Mouse (Mus musculus): ENCODE data around the gene Cldn34b2. TPM values are rescaled to one million over a fixed set of nuclear protein-coding genes. Genes with fewer than 3 reads are reported as not detected.
"Not testable (repeated sequence)": the region's sequence is repeated elsewhere in the genome, so short reads cannot be mapped to it uniquely, and the experiment has no call there.

The Cldn34b2 gene
- not detected for total RNA-seq (2021)
- long read RNA-seq, experiment 1: 0 reads
- long read RNA-seq, experiment 2: 0 reads

DNA sequence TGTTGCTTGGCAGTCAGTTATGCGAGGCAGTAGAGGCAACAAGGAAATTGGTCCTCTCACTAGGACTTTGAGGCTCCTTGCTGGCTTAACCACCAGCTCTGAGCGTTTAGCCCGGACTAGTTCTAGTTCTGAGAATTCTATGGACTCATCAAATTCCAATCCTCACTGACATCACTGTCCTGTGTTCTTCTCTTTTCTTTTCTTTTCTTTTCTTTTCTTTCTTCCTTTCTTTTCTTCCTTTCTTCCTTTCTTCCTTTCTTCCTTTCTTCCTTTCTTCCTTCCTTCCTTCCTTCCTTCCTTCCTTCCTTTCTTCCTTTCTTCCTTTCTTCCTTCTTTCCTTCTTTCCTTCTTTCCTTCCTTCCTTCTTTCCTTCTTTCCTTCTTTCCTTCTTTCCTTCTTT, at the start of gene Cldn34b2:
Gene Cldn34b2 (minus strand): TSS at position 101 of the 400 bp plus-strand sequence.
- not testable (repeated sequence) for DNase-seq (ENCODE audit: low spot score)

DNA sequence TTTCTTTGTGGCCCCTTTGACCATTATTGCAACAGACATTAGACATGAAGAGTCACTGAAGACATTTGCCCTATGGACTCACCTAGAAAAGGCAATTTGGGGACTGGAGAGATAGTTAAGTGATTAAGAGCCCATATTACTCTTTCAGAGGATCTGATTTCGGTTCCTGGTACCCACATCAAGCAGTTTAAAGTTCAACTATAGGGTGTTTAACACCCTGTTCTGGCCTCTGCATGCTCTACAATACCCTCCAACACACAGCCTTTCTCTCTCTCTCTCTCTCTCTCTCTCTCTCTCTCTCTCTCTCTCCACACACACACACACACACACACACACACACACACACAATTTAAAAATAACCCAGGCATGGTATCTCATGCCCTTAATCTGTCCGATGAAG, 49.4 kb upstream of the Cldn34b2 start:
- DNase-seq (ENCODE audit: low spot score): no peak

DNA sequence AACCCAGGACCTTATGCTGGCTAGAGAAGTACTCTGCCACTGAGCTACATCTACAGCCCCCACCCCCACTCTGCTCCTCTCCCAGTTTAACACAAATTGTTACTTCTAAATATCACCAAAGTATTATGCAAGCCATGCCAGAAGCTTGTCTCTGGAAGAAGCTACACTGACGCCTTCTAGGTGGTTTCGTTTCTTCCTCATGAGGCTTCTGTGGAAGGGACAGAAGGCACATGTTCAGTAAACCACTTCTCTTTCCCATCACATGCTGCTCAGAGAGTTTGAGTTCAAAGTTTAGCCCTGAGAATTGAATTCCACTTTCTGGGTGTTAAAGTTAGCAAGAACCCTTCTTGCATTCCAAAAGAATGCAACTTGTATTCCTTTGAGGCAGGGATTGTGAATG, 49.0 kb upstream of the Cldn34b2 start:
- no peak for DNase-seq (ENCODE audit: low spot score)

DNA sequence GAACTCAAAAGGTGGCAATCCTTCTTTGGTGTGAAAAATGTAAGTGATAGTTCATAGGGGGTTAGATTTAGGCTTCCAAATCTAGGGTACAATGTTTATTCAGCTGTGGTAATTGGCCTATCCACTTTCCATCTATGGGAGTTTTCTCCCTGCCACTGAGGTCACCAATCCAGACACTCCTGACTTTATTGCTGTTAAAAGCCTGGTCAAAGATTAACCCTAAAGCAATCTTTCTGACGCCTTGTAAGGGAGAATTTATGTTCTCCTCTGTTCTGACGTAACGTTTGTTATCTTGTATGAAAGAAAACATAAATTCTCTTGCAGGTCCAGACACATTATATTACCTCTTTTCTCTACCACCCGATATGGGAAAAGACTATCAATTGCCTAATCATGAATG, 47.4 kb upstream of the Cldn34b2 start:
- no peak for DNase-seq (ENCODE audit: low spot score)

DNA sequence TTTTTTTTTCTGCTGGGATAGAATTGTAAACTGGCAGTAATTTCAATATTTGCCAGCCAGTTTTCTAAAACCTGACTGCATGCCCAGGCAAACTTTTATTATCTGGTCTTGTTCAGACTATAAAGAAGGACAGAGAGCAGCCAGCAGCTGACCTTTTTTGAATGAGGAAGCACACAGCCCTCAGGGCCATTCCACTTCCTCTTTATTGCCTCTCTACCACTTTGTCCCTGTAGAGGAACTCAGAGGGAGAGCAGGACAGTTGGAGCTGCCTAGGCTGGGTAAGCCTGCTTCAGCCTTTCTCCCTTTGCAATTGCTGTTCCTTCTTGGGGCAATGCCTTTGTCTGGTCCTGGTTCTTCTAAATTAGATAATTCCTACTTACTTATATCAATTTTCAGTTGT, 44.1 kb upstream of the Cldn34b2 start:
- DNase-seq (ENCODE audit: low spot score): no peak

DNA sequence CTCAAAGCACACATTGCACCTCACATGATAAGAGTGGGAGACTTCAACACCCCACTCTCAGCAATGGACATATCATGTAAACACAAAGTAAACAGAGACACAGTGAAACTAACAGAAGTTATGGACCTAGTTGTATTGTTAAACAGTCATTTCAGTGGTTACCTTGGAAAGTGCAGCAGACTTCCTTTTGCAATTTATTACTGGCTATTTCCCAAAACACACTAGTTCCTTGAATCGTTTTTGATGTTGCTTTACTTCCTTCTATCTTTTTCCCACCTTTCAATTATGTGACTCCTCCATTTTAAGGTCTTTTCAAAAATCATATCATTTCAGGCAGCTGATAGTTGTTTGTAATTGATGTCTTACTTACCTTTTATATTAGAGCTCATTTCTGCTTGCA, 43.5 kb upstream of the Cldn34b2 start:
- no peak for DNase-seq (ENCODE audit: low spot score)

DNA sequence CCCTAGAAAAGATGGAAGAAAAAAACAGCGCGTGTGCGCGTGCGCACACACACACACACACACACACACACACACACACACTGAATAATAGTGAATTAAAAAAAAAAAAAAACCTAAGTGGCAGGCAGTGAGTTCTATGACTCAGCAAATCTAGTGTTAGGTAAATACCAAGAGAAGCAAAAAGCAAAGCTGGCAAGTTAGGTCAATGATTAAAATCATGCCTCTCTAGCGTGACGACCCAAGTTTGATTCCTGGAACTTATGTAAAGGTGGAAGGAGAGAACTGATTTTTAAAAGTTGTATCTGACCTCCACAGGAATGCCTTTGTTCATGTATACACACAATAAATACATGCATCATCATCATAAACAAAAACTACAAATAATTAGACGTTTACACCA, 41.7 kb upstream of the Cldn34b2 start:
- no peak for DNase-seq (ENCODE audit: low spot score)

DNA sequence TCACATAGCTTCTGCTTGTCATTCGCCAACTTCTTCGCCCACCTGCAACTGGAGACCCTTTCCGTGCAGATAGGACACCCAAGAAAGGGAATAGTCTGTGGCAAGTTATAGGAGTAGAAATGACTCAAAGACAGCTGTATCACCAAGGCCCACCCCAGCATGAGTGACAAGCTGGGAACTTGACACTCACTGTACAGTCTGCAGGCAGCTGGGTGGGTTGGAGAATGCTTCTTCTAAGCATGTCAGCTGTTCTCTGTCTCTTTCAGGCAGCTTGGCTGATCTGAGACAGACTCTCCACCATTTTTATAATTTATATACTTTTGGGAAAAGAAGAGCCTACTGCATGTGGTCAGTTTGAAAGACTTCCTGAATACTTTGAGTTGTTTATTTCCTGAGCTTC, 39.5 kb upstream of the Cldn34b2 start:
- no peak for DNase-seq (ENCODE audit: low spot score)

DNA sequence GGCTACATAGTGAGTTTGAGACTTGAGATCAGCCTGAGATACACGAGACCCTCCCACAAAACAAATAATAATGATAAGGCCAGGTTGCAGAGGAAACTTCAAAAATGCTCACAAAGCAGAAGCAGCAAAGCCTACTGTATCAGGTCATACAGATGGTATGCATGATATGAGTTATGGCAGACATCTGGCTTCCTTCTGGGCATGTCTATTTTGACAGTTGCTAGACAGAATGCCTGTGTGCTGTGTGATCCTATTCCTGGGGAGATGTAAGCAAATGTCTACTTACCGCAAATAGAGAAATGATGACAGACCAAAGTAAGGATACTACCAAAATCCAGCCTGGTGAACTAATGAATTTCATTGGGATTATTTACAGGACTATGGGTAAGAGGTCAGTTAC, 38.1 kb upstream of the Cldn34b2 start:
- no peak for DNase-seq (ENCODE audit: low spot score)

DNA sequence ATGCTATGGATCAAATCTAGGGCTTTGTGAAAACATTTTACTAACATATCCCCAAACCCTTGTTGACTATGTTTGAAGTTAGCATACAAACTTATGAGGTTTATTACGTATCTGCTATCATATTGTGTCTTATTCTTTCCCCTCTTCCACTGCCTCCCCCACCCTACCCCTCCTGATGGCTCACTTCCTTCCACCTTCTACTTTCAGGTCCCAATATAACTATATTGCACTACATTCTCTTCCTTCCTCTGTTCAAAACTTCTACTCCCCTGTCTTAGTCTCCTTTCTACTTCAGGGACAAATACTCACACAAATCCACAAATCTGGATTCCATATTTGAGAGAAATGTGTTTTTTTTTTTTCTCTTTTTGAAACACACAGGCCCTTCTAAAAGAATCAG, 35.3 kb upstream of the Cldn34b2 start:
- DNase-seq (ENCODE audit: low spot score): no peak

DNA sequence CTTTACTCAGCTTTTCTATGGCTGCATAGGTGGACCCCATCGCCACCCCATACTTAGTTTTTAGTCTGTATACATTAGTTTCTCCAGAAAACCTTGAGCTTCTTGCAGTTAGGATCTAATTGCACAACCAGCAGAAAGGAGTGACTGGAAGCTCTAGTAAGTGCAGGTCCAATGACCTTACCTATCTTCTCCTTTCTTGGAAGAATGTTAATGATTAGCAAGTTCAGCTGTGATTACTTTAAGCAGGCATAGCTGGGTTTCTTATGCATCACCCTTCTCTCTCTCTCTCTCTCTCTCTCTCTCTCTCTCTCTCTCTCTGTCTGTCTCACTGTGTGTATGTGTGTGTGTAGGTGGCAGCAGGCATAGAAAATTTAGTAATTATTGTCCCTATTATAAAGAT, 23.7 kb upstream of the Cldn34b2 start:
- DNase-seq (ENCODE audit: low spot score): no peak

DNA sequence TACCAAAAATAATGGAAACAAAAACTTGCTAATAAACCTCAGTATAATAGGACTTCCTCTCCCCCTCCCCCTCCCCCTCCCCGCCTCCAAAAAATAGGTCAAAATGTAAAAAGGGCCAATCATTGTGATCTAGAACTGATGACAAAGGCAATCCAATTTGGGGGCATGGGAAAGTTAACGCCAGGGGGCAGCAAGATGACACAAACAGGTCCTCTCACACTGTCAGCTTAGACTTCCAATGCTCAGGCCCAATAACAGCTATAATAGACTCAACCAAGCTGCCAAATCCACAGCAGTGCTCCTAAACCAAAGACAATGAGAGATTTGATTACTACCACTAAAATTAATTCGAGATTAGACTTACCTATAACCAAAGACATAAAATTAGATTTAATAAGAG, 16.5 kb upstream of the Cldn34b2 start:
- peak; percentile 52 for DNase-seq (ENCODE audit: low spot score)

DNA sequence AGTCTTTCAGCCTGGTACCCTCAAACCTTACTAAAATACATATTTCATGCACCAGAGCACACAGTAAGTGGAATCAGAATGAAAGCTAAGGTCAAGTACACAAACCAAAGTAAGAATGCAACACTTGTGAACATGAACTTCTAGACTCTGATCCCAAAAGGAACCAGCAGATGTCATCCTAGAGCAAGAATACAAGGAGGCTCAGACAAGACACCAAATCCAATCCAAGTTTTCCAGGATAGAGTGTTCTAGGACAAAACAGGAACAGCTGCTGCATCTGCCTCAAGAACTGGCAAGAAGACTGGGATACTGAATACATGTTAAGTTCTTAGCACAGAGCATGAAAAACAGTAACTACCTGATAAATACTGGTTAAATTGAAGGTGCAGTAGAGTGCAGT, 30.2 kb downstream of the Cldn34b2 start:
- DNase-seq (ENCODE audit: low spot score): peak; percentile 13

DNA sequence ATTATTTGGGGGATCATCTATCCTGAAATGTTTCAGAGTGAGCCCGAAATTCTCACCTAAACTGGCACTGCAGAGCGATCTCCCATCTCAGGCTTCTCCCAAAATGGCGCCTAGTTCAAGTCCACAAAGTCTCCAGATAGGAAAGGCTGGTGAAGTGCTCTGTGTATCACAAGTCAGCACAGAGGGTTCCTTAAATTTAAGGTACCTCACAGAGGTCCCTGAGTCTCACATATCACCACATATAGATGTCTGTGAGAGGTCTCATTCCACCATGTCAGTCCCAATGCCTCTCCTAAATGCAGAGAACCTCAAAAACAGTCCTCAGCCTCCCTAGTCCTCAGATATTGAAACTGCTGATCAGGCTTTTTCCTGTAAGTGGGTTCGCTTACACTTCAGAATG, 34.6 kb downstream of the Cldn34b2 start, which contains the start of gene Magea2:
Gene Magea2 (minus strand): TSS at position 101 of the 400 bp plus-strand sequence.
- not testable (repeated sequence) for DNase-seq (ENCODE audit: low spot score)

DNA sequence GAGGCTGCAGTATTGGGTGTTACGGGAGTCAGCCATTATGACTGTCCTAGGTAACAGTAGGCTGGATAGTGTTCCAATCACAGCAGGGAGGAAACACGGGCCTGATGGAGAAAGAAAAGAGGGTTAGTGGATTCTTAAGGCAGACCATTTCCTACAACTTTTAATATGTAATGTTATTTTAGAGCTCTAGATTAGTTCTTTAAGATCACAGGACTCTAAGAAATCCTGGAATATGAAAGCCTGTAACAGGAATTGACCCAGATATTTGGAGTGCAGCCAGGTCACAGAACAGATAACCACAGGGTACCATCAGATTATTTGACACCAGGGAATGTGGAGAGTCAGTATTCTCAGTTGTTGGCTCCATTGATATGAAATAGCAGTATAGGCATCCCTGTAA, 38.5 kb downstream of the Cldn34b2 start, which contains the start of gene Magea1:
Gene Magea1 (minus strand): TSS at position 101 of the 400 bp plus-strand sequence.
- not testable (repeated sequence) for DNase-seq (ENCODE audit: low spot score)

Other genes with a start within 250 kb of the Cldn34b2 start
- not detected for gene Cldn34b1, start 238.1 kb downstream of the Cldn34b2 start, total RNA-seq (2021)
- not detected for gene Magea6, start 192.4 kb downstream of the Cldn34b2 start, total RNA-seq (2021)
- gene Magea3, start 178.9 kb downstream of the Cldn34b2 start, total RNA-seq (2021): not detected
- not detected for gene Magea8, start 132.6 kb downstream of the Cldn34b2 start, total RNA-seq (2021)
- gene Magea5, start 65.3 kb downstream of the Cldn34b2 start, total RNA-seq (2021): not detected
- not detected for gene Magea1, start 38.6 kb downstream of the Cldn34b2 start, total RNA-seq (2021)
- not detected for gene Magea2, start 34.7 kb downstream of the Cldn34b2 start, total RNA-seq (2021)
- gene Sat1, start 88.0 kb upstream of the Cldn34b2 start, total RNA-seq (2021): 10 to 100 TPM; 17.1 to 25.8 TPM
- gene Acot9, start 134.0 kb upstream of the Cldn34b2 start, total RNA-seq (2021): 10 to 100 TPM; 18.0 to 18.8 TPM
- 1 to 10 TPM; 6.3 to 6.9 TPM for gene Prdx4, start 212.3 kb upstream of the Cldn34b2 start, total RNA-seq (2021)